Mouse (Mus musculus): ENCODE results near the gene Map3k4. TPM values are rescaled to one million over a fixed set of nuclear protein-coding genes. Genes with fewer than 3 reads are reported as not detected.

Map3k4 gene
- polyA plus RNA-seq, 1 experiment from 2014 or later, result 29.2 TPM

GRCm38 (mm10) chr17:12343702-12344376 lies 25.2 kb upstream of the Map3k4 start:
- WGBS, result 80% methylated on average over 9 of the region's 9 CpGs
- DNase-seq (ENCODE audit: low spot score) (peak; percentile 2), ATAC-seq (no peak)
- H3K4me2 ChIP-seq (ENCODE audit: low read length), result no peak overlapping the region
- no peak overlapping the region for H3K4me3 ChIP-seq (ENCODE audit: low read depth, low read length)
- no peak overlapping the region for H3K27ac ChIP-seq (ENCODE audit: low read depth, low read length)
- H3K4me1 ChIP-seq (ENCODE audit: control insufficient read depth, insufficient read depth, low read length), result no peaks in the 10 kb centered on the region
- H3K9ac ChIP-seq (ENCODE audit: low read length), result no peak overlapping the region
- no peaks in the 10 kb centered on the region for H3K27me3 ChIP-seq (replicated peaks; ENCODE audit: control insufficient read depth, insufficient read depth, low read length)
- H3K9me3 ChIP-seq (replicated peaks; ENCODE audit: control insufficient read depth, low read length), result no peaks in the 10 kb centered on the region
- no peaks in the 10 kb centered on the region for H3K36me3 ChIP-seq (ENCODE audit: control insufficient read depth, insufficient read depth, low read length)

- Histone ChIP-seq H3K9ac (ENCODE audit: low read length) (no peak overlapping the region), H3K4me1 (ENCODE audit: control insufficient read depth, insufficient read depth, low read length) (no peaks in the 10 kb centered on the region)
- DNase-seq (ENCODE audit: low spot score), result no peak
These were observed 18.6 kb upstream of the Map3k4 start for GRCm38 (mm10) chr17:12337156-12337555.

GRCm38 (mm10) chr17:12336073-12336868 lies 17.7 kb upstream of the Map3k4 start:
- Histone ChIP-seq H3K27ac (ENCODE audit: low read depth, low read length) (no peak overlapping the region), H3K4me1 (ENCODE audit: control insufficient read depth, insufficient read depth, low read length) (no peaks in the 10 kb centered on the region), H3K36me3 (ENCODE audit: control insufficient read depth, insufficient read depth, low read length) (no peaks in the 10 kb centered on the region), H3K9ac (ENCODE audit: low read length) (no peak overlapping the region), H3K9me3 (replicated peaks; ENCODE audit: control insufficient read depth, low read length) (no peaks in the 10 kb centered on the region), H3K4me3 (ENCODE audit: low read depth, low read length) (no peak overlapping the region), H3K4me2 (ENCODE audit: low read length) (no peak overlapping the region), H3K27me3 (replicated peaks; ENCODE audit: control insufficient read depth, insufficient read depth, low read length) (no peaks in the 10 kb centered on the region)
- no peak for ATAC-seq
- WGBS, result 88% methylated on average over 19 of the region's 19 CpGs
- no peak for DNase-seq (ENCODE audit: low spot score)

More at GRCm38 (mm10) chr17:12337156-12337555, 18.6 kb upstream of the Map3k4 start:
- no peaks in the 10 kb centered on the region for H3K36me3 ChIP-seq (ENCODE audit: control insufficient read depth, insufficient read depth, low read length)
- no peak for ATAC-seq
- no peak overlapping the region for H3K27ac ChIP-seq (ENCODE audit: low read depth, low read length)
- H3K4me3 ChIP-seq (ENCODE audit: low read depth, low read length), result no peak overlapping the region
- WGBS, result 82% methylated on average over 4 of the region's 4 CpGs
- no peaks in the 10 kb centered on the region for H3K9me3 ChIP-seq (replicated peaks; ENCODE audit: control insufficient read depth, low read length)
- no peaks in the 10 kb centered on the region for H3K27me3 ChIP-seq (replicated peaks; ENCODE audit: control insufficient read depth, insufficient read depth, low read length)
- no peak overlapping the region for H3K4me2 ChIP-seq (ENCODE audit: low read length)

- Histone ChIP-seq H3K4me3 (ENCODE audit: low read depth, low read length) (no peak overlapping the region), H3K9me3 (replicated peaks; ENCODE audit: control insufficient read depth, low read length) (no peaks in the 10 kb centered on the region), H3K9ac (ENCODE audit: low read length) (no peak overlapping the region), H3K4me2 (ENCODE audit: low read length) (no peak overlapping the region), H3K4me1 (ENCODE audit: control insufficient read depth, insufficient read depth, low read length) (no peaks in the 10 kb centered on the region), H3K27ac (ENCODE audit: low read depth, low read length) (no peak overlapping the region), H3K36me3 (ENCODE audit: control insufficient read depth, insufficient read depth, low read length) (no peaks in the 10 kb centered on the region), H3K27me3 (replicated peaks; ENCODE audit: control insufficient read depth, insufficient read depth, low read length) (no peaks in the 10 kb centered on the region)
- 61% methylated on average over 6 of the region's 6 CpGs for WGBS
- no peak for DNase-seq (ENCODE audit: low spot score)
- no peak for ATAC-seq
These were observed 16.5 kb upstream of the Map3k4 start for GRCm38 (mm10) chr17:12335115-12335514.

- no peaks in the 10 kb centered on the region for H3K27me3 ChIP-seq (replicated peaks; ENCODE audit: control insufficient read depth, insufficient read depth, low read length)
- ATAC-seq (no peak), DNase-seq (ENCODE audit: low spot score) (peak; percentile 62)
- H3K27ac ChIP-seq (ENCODE audit: low read depth, low read length), result no peak overlapping the region
- no peaks in the 10 kb centered on the region; the same call in 1 of the 2 replicates for H3K4me1 ChIP-seq (ENCODE audit: control insufficient read depth, insufficient read depth, low read length)
- H3K4me2 ChIP-seq (ENCODE audit: low read length), result no peak overlapping the region
- no peak overlapping the region for H3K4me3 ChIP-seq (ENCODE audit: low read depth, low read length)
- H3K36me3 ChIP-seq (ENCODE audit: control insufficient read depth, insufficient read depth, low read length), result no peaks in the 10 kb centered on the region
- no peaks in the 10 kb centered on the region for H3K9me3 ChIP-seq (replicated peaks; ENCODE audit: control insufficient read depth, low read length)
- 50% methylated on average over 14 of the region's 14 CpGs for WGBS
- no peak overlapping the region for H3K9ac ChIP-seq (ENCODE audit: low read length)
These were observed 9.4 kb upstream of the Map3k4 start for GRCm38 (mm10) chr17:12327847-12328518.

- Histone ChIP-seq H3K4me1 (ENCODE audit: control insufficient read depth, insufficient read depth, low read length) (peaks cover 12% of the 10 kb centered on the region; the same call in 1 of the 2 replicates), H3K27me3 (replicated peaks; ENCODE audit: control insufficient read depth, insufficient read depth, low read length) (no peaks in the 10 kb centered on the region), H3K4me3 (ENCODE audit: low read depth, low read length) (no peak overlapping the region), H3K4me2 (ENCODE audit: low read length) (peak overlapping the region; percentile 70), H3K27ac (ENCODE audit: low read depth, low read length) (no peak overlapping the region), H3K9ac (ENCODE audit: low read length) (no peak overlapping the region), H3K36me3 (ENCODE audit: control insufficient read depth, insufficient read depth, low read length) (no peaks in the 10 kb centered on the region), H3K9me3 (replicated peaks; ENCODE audit: control insufficient read depth, low read length) (no peaks in the 10 kb centered on the region)
- WGBS, result 84% methylated on average over 7 of the region's 7 CpGs
- DNase-seq (ENCODE audit: low spot score) (no peak), ATAC-seq (no peak)
These were observed 1.2 kb upstream of the Map3k4 start for GRCm38 (mm10) chr17:12319786-12320185.

- peak; percentile 59 for DNase-seq (ENCODE audit: low spot score)
These were observed 493 bp downstream of the Map3k4 start for GRCm38 (mm10) chr17:12317954-12318651.

GRCm38 (mm10) chr17:12317607-12317953 lies 1.0 kb downstream of the Map3k4 start:
- no peaks in the 10 kb centered on the region for H3K9me3 ChIP-seq (replicated peaks; ENCODE audit: control insufficient read depth, low read length)
- H3K9ac ChIP-seq (ENCODE audit: low read length), result peak overlapping the region; percentile 96
- H3K36me3 ChIP-seq (ENCODE audit: control insufficient read depth, insufficient read depth, low read length), result no peaks in the 10 kb centered on the region
- 4% methylated on average over 7 of the region's 7 CpGs for whole genome bisulfite sequencing
- peaks cover 12% of the 10 kb centered on the region; the same call in 1 of the 2 replicates for H3K4me1 ChIP-seq (ENCODE audit: control insufficient read depth, insufficient read depth, low read length)
- peak overlapping the region; percentile 96 for H3K4me3 ChIP-seq (ENCODE audit: low read depth, low read length)
- no peaks in the 10 kb centered on the region for H3K27me3 ChIP-seq (replicated peaks; ENCODE audit: control insufficient read depth, insufficient read depth, low read length)
- DNase-seq (ENCODE audit: low spot score) (no peak), ATAC-seq (no peak)
- peak overlapping the region; percentile 70 for H3K4me2 ChIP-seq (ENCODE audit: low read length)
- H3K27ac ChIP-seq (ENCODE audit: low read depth, low read length), result peak overlapping the region; percentile 98

More at GRCm38 (mm10) chr17:12317954-12318651, 493 bp downstream of the Map3k4 start:
- peak overlapping the region; percentile 96 for H3K4me3 ChIP-seq (ENCODE audit: low read depth, low read length)
- under 1% methylated on average over 55 of the region's 59 CpGs for WGBS
- H3K4me2 ChIP-seq (ENCODE audit: low read length), result peak overlapping the region; percentile 70
- no peaks in the 10 kb centered on the region for H3K36me3 ChIP-seq (ENCODE audit: control insufficient read depth, insufficient read depth, low read length)
- H3K9me3 ChIP-seq (replicated peaks; ENCODE audit: control insufficient read depth, low read length), result no peaks in the 10 kb centered on the region
- H3K9ac ChIP-seq (ENCODE audit: low read length), result peak overlapping the region; percentile 96
- ATAC-seq, result peak; percentile 85
- H3K4me1 ChIP-seq (ENCODE audit: control insufficient read depth, insufficient read depth, low read length), result peaks cover 12% of the 10 kb centered on the region; the same call in 1 of the 2 replicates
- H3K27me3 ChIP-seq (replicated peaks; ENCODE audit: control insufficient read depth, insufficient read depth, low read length), result no peaks in the 10 kb centered on the region
- peak overlapping the region; percentile 98 for H3K27ac ChIP-seq (ENCODE audit: low read depth, low read length)

All from forebrain, embryonic 14.5 days (tissue).